Mouse (Mus musculus): ENCODE results near the gene Plekhh3.

The Plekhh3 gene

DNA sequence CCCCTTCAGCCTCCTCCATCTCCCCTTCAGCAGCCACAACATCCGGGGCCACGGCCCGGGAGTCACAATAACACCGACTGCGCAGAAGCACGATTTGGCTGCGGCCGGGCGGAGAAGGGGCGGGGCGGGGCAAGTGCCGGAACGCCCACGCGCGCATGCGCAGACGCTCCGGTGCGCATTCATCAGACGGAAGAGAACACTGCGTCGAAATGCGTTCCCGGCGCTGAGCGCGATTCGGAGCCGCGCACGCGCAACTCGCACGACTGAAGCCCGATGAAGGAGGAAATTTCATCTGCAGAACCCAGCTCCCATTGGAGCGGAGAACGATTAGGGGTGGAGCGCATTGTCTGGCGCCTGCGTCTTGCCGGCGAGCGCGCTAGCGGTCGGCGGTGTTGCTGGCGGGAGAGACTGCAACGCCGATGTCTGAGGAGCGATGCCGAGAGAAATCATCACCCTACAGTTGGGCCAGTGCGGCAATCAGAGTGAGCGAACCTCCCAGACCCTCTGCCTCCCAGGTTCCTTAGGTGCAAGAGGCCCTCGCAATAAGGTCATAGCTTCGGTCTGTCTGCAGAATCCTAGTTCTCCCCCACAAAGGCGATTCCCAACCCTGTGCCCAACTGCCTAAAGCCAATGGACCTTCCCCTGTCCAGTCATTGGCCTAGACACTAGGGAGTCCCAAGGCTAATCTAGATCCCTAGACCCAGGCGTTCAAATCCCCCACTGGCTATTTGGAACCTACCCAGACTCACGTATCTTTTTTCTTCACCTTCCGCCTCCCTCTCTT is 51.2 kb downstream of the Plekhh3 start, which contains the start of the genes Retreg3 and Tubg1:
Gene Retreg3 (minus strand): TSS at position 133 of the 784 bp plus-strand sequence.
Gene Tubg1 (plus strand): TSS at position 178 of the 784 bp plus-strand sequence.
- DNase-seq (ENCODE audit: low spot score in 2 of 2) = peak; percentile 98 to 99

DNA sequence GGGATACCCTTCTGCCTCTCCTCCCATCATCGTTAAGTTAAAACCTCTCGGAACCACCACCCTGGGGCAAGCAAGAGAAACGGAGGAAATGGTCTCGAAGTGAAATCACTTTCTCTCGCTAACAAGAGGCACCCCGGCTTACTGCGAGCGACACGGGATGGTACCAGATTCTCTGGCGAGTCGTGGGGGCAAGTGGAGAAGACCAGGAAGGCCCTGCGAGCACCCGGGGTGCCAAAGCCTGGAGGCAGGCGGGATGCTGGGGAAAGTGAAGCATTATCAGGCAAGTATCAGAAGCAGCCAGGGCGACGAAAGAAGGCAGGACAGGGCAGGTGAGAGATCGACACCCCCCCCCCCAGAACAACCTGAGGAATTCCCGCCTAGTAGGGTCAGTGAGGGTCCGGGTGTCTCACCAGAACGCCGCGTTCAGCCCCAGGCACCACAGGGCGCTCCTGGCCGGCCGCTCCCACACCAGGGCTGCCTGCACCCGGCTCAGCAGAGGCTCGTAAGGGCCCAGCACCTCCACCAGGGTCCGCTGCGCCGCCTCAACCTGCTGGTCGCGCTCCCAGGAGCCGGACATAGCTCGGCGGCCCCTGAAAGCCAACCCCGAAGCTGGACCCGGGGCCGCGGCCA is 51.9 kb downstream of the Plekhh3 start:
- DNase-seq (ENCODE audit: low spot score in 2 of 2) = peak in 1 of 2 experiments; percentile 15

DNA sequence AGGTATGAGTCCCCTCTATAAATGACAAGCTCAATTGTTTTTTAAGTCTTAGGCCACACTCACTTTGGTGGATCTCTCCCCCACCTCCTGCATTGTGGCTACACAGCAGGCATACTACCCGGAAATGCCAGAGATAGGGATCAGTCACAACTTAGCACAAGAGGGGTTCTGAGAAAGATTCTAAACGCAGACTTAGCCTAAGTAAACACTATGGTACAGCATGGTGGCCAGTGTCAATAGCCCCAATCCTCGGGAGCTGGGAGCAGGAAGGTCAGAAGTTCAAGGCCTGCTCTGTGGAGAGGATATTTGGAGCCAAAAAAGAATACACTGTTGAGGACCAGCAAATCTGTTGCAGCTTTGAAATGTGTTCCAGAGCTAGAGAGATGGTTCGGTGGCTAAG is 53.0 kb downstream of the Plekhh3 start:
- no peak for DNase-seq (ENCODE audit: low spot score in 2 of 2)

DNA sequence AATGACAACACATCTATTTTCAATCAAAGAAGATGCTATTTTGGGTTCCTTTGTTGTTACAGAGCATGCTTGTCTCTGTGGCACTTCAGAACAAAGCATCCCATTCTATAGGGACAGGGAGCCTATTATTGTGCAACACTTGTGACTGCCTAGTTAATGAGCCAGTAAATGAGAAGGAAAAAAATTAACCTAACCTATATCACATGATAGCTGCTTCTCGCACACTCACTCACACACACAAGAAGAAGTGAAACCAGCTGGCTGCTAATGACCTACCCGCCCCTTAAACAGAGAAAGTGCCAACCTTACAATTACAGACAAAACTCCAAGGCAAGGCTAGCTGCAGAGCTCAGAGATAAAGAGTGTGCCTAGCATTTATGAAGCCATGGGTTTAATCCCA is 55.6 kb downstream of the Plekhh3 start:
- no peak for DNase-seq (ENCODE audit: low spot score in 2 of 2)

Data from spleen, postnatal 14 days (tissue).